Mouse (Mus musculus): ENCODE data around the gene Slc12a3. TPM values are rescaled to one million over a fixed set of nuclear protein-coding genes. Genes with fewer than 3 reads are reported as not detected.

Slc12a3 gene
- polyA plus RNA-seq, 1 experiment from 2014 or later: 0.05 TPM

MicroRNAs within 50 kb of the gene (microRNA counts, 519-probe panel; counts per million panel counts)
- 2,772 counts per million, percentile 69 among the panel's probes with 10 or more counts for microRNA mmu-miR-138

Small RNA genes within 50 kb of the gene (microRNA-seq; reads per million reads assigned to microRNA genes)
- gene Mir138-2: 122 reads per million, percentile 52 among the genes with 10 or more reads in this experiment

Other genes with a start within 250 kb of the Slc12a3 start
- 6.8 and 8.2 TPM in 2 replicates for gene Bbs2, start 230.3 kb upstream of the Slc12a3 start, polyA plus RNA-seq (2015; fragmentation: Nextera tagmentation; extraction: Ambion mirVana)
- 5.5 and 6.3 TPM in 2 replicates for gene Mt4, start 192.0 kb upstream of the Slc12a3 start, polyA plus RNA-seq (2015; fragmentation: Nextera tagmentation; extraction: Ambion mirVana)
- 5.4 and 5.5 TPM in 2 replicates for gene Mt3, start 176.6 kb upstream of the Slc12a3 start, polyA plus RNA-seq (2015; fragmentation: Nextera tagmentation; extraction: Ambion mirVana)
- 600 and 738 TPM in 2 replicates for gene Mt2, start 156.5 kb upstream of the Slc12a3 start, polyA plus RNA-seq (2015; fragmentation: Nextera tagmentation; extraction: Ambion mirVana)
- gene Mt1, start 150.1 kb upstream of the Slc12a3 start, polyA plus RNA-seq (2015; fragmentation: Nextera tagmentation; extraction: Ambion mirVana): 3,631 and 3,684 TPM in 2 replicates
- 56.9 and 66.4 TPM in 2 replicates for gene Nup93, start 114.6 kb upstream of the Slc12a3 start, polyA plus RNA-seq (2015; fragmentation: Nextera tagmentation; extraction: Ambion mirVana)
- gene Herpud1, start 57.2 kb downstream of the Slc12a3 start, polyA plus RNA-seq (2015; fragmentation: Nextera tagmentation; extraction: Ambion mirVana): 163 and 188 TPM in 2 replicates
- gene Nlrc5, start 105.2 kb downstream of the Slc12a3 start, polyA plus RNA-seq (2015; fragmentation: Nextera tagmentation; extraction: Ambion mirVana): 0.27 and 0.43 TPM in 2 replicates
- 5.7 and 6.4 TPM in 2 replicates for gene Cpne2, start 203.8 kb downstream of the Slc12a3 start, polyA plus RNA-seq (2015; fragmentation: Nextera tagmentation; extraction: Ambion mirVana)